Mouse (Mus musculus) heart, adult 2 months (tissue): Measurements from ENCODE around the gene Nrap.

Experiments
- CTCF ChIP-seq: fragments of 200-600 bp; IDR thresholded peaks from 2 replicates; pipeline ENCODE4 v1.8.1; 2022; ENCODE audit warnings: antibody characterized with exemption, mild to moderate bottlenecking, moderate library complexity
- EP300 ChIP-seq: fragments of 200-500 bp; IDR thresholded peaks from 2 replicates; pipeline ENCODE4 v1.6.1; 2011; ENCODE audit warnings: low read depth, low read length, control low read depth; ENCODE audit not compliant: insufficient read depth
- POLR2A ChIP-seq: fragments of 200-500 bp; IDR thresholded peaks from 2 replicates; pipeline ENCODE4 v1.6.1; 2011; ENCODE audit warnings: mild to moderate bottlenecking, low read depth, low read length, control low read depth; ENCODE audit not compliant: insufficient read depth

DNA sequence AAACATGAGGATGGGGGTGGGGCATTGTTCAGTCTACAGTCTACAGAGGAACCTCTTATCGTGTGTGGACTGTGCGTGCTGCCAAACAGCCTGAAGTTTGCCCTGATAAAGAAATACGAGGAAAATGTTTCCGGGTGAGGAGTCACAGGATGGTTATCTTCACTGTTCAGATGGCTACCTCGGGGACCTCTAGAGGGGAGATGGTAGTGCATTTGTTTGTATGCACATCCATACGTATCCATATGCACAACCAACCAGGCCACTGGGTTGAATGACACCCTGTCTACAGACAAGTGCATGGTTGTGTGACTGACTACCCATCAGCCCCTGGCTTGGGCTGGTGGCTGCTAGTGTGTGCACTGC, 49.2 kb upstream of the Nrap start:
- TF ChIP-seq CTCF (no peak), POLR2A (no peak), EP300 (no peak)
